Mouse (Mus musculus) cortical plate, adult 2 months (tissue): ENCODE data around the gene Morn5.

Source experiments
- CTCF ChIP-seq: fragments of 200-500 bp; IDR thresholded peaks from 2 replicates; pipeline ENCODE4 v1.5.1; 2011; ENCODE audit warnings: mild to moderate bottlenecking, control low read depth, low read length; ENCODE audit not compliant: insufficient read depth; ENCODE audit errors: extremely low read depth
- POLR2A ChIP-seq: fragments of 200-500 bp; IDR thresholded peaks from 2 replicates; pipeline ENCODE4 v1.6.1; 2011; ENCODE audit warnings: mild to moderate bottlenecking, low read length, control low read depth; ENCODE audit not compliant: insufficient read depth; ENCODE audit errors: extremely low read depth

DNA sequence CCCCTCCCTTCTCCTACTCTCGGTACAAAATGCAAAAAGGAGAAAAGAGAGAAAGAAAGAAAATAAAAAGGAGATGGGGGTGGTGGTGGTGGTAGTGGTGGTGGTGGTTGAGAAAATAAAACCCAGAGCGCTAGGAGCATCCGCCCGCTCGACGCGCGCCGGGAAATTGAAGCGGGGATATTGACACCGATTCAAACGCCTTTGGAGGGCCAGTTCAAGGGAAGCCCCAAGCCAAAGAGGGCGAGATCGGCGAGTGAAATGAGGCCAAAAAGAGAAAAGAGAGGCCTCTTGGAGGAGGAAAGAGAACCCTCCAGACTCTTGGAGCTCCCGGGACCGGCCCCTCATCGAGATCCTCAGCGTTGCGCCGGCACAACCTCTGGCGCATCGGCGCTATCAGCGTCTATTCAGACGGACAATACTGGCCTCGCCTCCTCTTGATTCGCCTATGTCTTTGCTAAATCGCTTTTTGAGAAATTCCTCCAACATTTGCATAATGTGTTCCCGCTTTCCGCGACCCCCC lies 55.2 kb downstream of the Morn5 start:
- no peak for TF ChIP-seq CTCF
- TF ChIP-seq POLR2A = no peak
